Mouse (Mus musculus) mouse embryonic stem cell (cell line): ENCODE data around the gene Itih2.

ENCODE experiments used
- in situ Hi-C, 2 experiments: fragments of 300-500 bp; cut with MboI; formaldehyde crosslinking; loops; 1 replicate in 1 of 2; 3 replicates in 1 of 2; pipeline ENCODE4 v1.14.3; 2019 to 2020; ENCODE audit warnings: low sequenced_read_pairs in 2 of 2, low pct_unique_long_range_greater_than_20kb in 1 of 2, mixed read lengths in 1 of 2; ENCODE audit not compliant: unreplicated experiment in 1 of 2

Itih2 gene

DNA sequence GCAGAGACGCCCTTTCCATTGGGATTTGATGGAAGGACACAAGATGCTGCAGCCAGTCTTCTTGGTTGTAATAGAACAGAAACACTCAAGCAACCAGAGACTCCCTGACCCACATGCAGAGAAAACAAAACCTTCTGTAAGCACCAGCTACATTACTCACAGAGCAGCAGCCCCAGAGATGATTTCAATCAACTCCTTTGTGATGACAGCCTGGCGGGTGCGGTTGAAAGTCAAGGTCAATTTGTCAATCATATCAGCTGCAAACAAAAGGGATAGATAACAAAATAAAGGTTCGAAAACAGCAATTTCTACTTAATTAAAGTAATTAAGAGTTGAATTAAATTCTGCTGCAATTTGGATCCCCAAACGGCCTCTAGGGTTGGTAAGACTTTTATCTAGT is 72.4 kb downstream of the Itih2 start:
- in situ Hi-C loops = no loop called here

DNA sequence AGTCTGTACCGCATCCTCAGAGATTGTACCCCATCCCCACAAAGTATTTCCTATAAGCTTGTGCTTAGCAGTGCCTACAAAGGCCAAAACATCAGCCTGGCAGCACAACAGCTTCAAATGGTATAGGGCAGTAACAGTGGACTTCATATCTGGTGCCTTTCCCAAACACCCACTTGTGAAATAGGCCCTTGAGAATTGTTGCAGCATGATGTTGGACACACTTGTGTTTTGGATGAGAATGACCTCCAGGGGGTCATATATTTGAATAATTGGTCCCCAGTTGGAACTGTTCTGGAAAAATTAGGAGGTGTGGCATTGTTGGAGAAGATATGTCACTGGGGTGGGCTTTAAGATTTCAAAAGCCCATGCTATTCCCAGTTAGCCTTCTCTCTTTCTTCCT is 79.2 kb downstream of the Itih2 start:
- in situ Hi-C loops = no loop called here

DNA sequence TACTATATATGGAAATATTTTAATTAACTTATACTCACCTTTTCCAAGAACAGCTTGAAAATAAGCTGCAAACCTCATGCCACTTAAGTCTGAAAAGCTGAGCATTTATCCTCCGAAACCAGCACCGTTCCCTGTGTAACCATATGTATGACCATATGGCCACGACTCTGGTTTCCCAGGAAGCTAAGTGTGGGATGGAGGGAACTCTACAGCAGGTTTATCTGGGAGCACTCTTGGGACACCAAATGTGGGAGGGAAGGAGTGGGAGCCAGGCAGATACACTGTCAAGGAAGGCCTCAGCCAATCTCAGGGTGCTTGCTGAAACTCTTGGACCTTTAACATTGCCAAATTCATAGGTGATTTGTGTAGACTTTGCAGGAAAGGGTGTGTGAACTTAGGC is 80.3 kb downstream of the Itih2 start:
- in situ Hi-C loops = no loop called here

DNA sequence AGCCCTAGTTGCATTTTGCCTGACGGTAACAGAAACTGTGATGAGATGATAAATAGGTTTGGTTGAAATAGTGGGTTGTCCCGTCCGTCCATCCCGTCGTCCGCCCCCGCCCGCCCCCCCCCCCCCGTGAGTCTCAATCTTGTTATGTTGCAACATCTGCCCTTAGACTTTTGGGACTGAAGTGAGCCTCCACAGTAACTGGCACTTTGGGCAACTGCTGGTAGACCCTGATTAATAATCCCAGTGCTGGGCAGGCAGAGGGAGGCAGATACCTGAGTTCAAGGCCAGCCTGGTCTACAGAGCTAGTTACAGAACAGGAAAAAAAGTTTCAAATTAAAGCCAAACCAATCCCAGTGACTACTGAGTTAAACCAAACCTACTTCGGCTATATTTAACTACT is 81.7 kb downstream of the Itih2 start:
- in situ Hi-C loops = no loop called here

DNA sequence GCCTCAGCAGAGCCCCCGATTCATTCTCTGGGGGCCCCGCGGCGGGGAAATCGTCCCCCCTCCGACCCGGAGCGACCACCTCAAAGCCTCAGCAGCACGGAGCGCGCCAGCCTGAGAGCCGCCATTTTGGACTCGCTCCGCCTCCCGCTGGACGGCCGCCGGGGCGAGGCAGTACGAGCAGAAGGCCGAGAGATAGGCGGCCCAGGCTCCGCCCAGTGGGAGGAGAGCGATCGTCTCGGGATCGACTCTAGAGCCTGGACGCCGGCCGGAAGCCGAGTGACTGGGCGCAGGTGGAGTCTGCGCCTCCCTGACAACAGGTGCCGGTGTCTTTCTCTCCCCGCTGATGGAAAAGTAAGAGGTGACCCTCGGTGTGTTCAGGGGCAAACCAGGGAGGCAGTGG is 82.7 kb downstream of the Itih2 start, which contains the start of gene Taf3:
TSS of gene Taf3 (minus strand) at position 136 of the 400 bp plus-strand sequence.
- in situ Hi-C loops = no loop called here

DNA sequence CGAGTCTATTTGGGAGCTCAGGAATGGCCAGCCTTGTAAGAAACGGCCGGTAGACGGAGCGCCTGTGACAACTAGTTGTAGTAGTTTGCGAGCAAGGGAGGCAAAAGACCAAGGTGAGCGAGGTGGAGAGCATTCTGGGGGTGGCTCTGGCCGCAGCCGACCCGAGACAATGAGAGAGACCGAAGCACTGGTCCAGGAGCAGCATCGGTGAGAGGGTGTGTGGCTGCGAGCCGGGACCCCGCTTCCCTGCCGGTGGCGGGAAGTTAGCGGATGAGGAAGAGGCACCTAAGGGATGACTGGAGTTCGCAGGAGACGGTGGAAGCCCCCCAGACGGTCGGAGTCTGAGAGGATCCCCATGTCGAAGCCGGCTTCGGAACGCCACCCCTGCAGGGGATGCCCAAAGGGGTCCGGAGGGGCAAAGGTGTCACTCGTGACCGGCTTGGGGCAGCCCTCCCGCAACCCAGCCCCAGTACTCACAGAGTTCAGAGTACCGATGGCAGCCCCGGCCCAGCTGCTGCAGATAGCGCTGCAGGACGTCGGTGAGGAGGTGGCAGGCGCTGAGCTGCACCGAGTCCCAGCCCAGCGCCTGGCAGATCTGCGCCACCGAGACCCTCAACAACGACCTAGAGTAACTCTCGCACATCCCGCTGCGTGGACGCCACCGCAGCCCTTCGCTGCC is 83.3 kb downstream of the Itih2 start:
- in situ Hi-C loops = no loop called here
